Mouse (Mus musculus) heart, postnatal 0 days (tissue): ENCODE data around the gene Mdga1.
A peak's percentile ranks its signal among the peaks of the same experiment; 100 is the strongest.

Source experiments
- CTCF ChIP-seq: IDR thresholded peaks from 2 replicates; pipeline ENCODE4 v1.5.1; 2016; ENCODE audit warnings: antibody characterized with exemption, control low read depth, low read depth
- EP300 ChIP-seq: IDR thresholded peaks from 2 replicates; pipeline ENCODE4 v1.6.1; 2016; ENCODE audit warnings: antibody characterized with exemption, low read depth

DNA sequence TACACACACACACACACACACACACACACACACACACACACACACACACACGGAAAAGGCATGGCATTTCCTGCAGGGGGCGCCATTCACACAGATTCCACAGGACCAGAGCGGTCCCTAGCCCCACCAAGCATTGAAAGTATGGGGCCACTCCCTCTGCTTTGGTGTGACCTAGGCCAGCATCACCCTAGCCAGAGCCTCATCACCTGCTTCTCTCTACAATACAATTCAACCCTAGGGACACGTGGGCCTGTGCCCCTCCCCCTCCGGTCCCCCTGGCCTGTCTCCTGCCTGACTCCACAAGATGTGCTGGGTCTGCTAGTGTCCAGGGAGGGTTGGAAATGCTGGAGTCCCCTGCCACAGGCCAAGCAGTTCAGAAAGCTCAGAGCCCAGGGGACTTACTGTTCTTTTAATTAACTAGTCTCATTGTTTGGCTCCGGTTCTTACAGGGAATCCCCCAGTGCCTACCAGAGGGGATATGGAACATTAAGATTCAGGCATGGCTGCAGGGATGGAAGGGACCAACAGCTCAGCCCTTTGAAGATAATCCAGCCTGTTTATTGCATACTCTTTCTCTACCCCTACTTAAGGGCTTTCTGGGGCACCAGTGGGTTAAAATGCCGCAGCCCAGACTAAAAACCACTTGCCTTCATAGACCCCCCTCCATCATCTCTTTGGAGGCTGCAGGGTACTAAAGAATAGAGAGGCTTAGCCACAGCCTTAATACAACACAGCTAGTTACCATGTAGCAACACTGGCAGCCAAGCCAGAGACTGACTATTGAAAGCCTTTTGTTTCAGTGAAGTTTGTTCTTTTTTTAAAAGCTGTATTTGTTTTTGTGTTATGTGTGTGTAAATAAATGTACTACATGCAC, 73.5 kb downstream of the Mdga1 start:
- TF ChIP-seq CTCF (peak; percentile 54), EP300 (no peak)
